Mouse (Mus musculus) embryonic facial prominence, embryonic 15.5 days (tissue): ENCODE measurements around the gene Gm12394. TPM values are rescaled to one million over a fixed set of nuclear protein-coding genes. Genes with fewer than 3 reads are reported as not detected.
A peak's percentile ranks its signal among the peaks of the same experiment; 100 is the strongest.
"Not testable (repeated sequence)": the region's sequence is repeated elsewhere in the genome, so short reads cannot be mapped to it uniquely, and the experiment has no call there.

ENCODE experiments used
- ATAC-seq: fragments of 200-750 bp; cut with Nextera tagmentation; 2 replicates; pipeline ENCODE4 v1.8.0; 2017; ENCODE audit warnings: low read depth, moderate TSS enrichment; ENCODE audit not compliant: insufficient number of reproducible peaks, low FRiP score, low TSS enrichment
- H3K27ac ChIP-seq: fragments of 300-500 bp; sonication (generic); replicated peaks from 2 replicates; pipeline ENCODE4 v1.5.1; 2015; ENCODE audit warnings: mild to moderate bottlenecking, inconsistent platforms
- H3K27me3 ChIP-seq: fragments of 300-500 bp; sonication (generic); 2 replicates; pipeline ENCODE4 v1.6.1; 2015; ENCODE audit warnings: inconsistent platforms
- H3K36me3 ChIP-seq: fragments of 300-500 bp; sonication (generic); 2 replicates; pipeline ENCODE4 v1.6.1; 2015; ENCODE audit warnings: mild to moderate bottlenecking, inconsistent platforms
- H3K4me1 ChIP-seq: fragments of 300-500 bp; sonication (generic); 2 replicates; pipeline ENCODE4 v1.6.1; 2015; ENCODE audit warnings: inconsistent platforms
- H3K4me2 ChIP-seq: fragments of 300-500 bp; sonication (generic); replicated peaks from 2 replicates; pipeline ENCODE4 v1.6.1; 2015; ENCODE audit warnings: mild to moderate bottlenecking, inconsistent platforms
- H3K4me3 ChIP-seq: fragments of 300-500 bp; sonication (generic); replicated peaks from 2 replicates; pipeline ENCODE4 v1.5.1; 2015; ENCODE audit warnings: mild to moderate bottlenecking, inconsistent platforms
- H3K9ac ChIP-seq: fragments of 300-500 bp; sonication (generic); 2 replicates; pipeline ENCODE4 v1.6.1; 2015; ENCODE audit warnings: inconsistent platforms
- H3K9me3 ChIP-seq: fragments of 300-500 bp; sonication (generic); replicated peaks from 2 replicates; pipeline ENCODE4 v1.6.1; 2016; ENCODE audit warnings: inconsistent platforms
- WGBS: fragments of 180-500 bp; shearing (Covaris S2); methylation state at CpG from one replicate; pipeline ENCODE4 v1.1.7; 2015; 5-methylcytosine and 5-hydroxymethylcytosine counted together
- polyA plus RNA-seq: library from polyadenylated mRNA; unstranded; fragments of >200 nt; fragmentation: Nextera tagmentation; extraction: Ambion mirVana; gene quantifications from 2 replicates; pipeline ENCODE4 v1.2.1, GENCODE M21; 2015

Gene Gm12394
- polyA plus RNA-seq, 1 experiment from 2014 or later: 0.11 TPM

GRCm38 (mm10) chr4:42879829-42880676, 23.5 kb upstream of the Gm12394 start:
- H3K27me3 ChIP-seq: no peaks in the 10 kb centered on the region
- no peak overlapping the region for H3K9ac ChIP-seq
- H3K27ac ChIP-seq: no peak overlapping the region
- no peak overlapping the region for H3K4me2 ChIP-seq
- no peaks in the 10 kb centered on the region for H3K9me3 ChIP-seq
- no peak for ATAC-seq
- H3K4me1 ChIP-seq: no peaks in the 10 kb centered on the region
- 79% methylated on average over 16 of the region's 16 CpGs for WGBS
- no peak overlapping the region for H3K4me3 ChIP-seq
- no peaks in the 10 kb centered on the region for H3K36me3 ChIP-seq

DNA sequence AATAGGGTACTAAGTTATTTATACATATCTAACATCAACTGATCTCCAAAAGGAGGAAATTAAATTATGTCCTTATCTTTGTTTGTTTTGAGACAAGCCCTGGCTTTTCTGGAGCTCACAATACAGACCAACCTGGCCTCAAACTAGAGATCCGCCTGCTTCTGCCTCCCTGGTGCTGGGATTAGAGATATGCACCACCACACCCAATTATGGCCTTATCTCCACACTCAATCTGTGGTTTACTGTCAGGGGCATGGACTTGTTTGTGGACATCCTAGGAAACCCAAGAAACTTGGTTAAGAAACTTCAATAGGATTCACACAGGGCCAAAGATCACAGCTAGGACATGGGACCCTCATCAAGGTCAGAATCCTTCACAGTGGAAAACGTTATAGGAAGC, 21.1 kb upstream of the Gm12394 start:
- WGBS: 66% methylated on average over 2 of the region's 2 CpGs
- Histone ChIP-seq H3K27me3 (no peaks in the 10 kb centered on the region), H3K36me3 (no peaks in the 10 kb centered on the region), H3K9me3 (no peaks in the 10 kb centered on the region), H3K4me2 (no peak overlapping the region), H3K9ac (no peak overlapping the region), H3K27ac (no peak overlapping the region), H3K4me3 (no peak overlapping the region), H3K4me1 (no peaks in the 10 kb centered on the region)
- ATAC-seq: no peak

DNA sequence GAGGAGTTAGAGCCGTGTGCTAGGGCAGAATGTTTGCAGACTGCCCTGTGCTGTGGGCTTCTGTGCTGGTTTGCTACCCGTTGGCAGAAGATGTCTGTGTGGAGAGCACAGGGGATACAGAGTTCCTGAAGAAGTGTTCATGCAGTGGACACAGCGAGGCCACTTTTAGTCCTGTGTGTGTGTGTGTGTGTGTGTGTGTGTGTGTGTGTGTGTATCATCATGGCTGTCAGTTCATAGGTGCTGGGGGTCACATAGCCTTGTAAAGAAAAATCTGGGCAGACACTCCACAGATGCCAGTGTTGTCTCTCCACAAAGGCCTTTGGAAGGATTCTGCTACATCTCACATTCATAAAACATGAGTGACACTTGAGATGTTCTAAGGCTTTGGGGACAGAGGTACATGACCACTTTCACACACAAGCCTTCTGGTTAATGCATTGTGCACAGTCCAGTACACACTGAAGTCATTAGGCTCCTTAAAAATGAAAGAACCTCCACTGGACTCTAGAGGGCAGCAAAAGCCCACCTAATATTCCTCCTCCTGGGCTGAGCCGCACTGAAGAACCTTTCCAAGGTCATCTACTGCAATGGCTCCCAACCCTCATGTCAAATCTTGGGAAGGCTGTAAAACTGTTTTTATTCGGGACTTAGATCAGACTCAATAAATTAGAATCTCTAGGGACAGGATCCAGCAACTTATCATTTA, 20.2 kb upstream of the Gm12394 start:
- no peak overlapping the region for H3K4me3 ChIP-seq
- H3K9me3 ChIP-seq: no peaks in the 10 kb centered on the region
- peak; percentile 69; the same call in 1 of the 2 replicates for ATAC-seq
- no peaks in the 10 kb centered on the region for H3K27me3 ChIP-seq
- WGBS: 32% methylated on average over 5 of the region's 5 CpGs
- H3K9ac ChIP-seq: no peak overlapping the region
- no peak overlapping the region for H3K27ac ChIP-seq
- no peaks in the 10 kb centered on the region for H3K36me3 ChIP-seq
- H3K4me2 ChIP-seq: no peak overlapping the region
- H3K4me1 ChIP-seq: no peaks in the 10 kb centered on the region

DNA sequence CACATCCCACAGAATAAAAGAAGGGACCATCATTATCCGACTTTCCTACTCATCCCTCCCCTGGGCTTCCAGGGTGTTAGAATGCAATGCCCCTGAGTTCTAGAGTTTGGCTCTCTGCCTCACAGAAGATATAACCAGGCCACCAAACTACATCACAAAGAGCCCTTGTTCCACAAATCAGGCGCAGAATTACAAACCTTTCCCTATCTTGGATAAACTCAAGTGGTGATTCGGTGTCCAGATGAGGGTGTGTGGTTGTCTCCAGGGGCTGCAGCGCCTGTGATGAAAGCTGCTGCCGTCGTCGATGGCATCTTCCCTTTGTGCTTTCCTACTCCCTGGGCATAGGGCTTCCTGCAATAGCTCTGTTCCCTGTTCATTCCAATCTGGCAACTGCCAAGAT, 17.6 kb upstream of the Gm12394 start, which contains the start of gene Fam205c:
Fam205c (minus strand) TSS at position 101 of the 400 bp plus-strand sequence.
- Histone ChIP-seq H3K27ac (no peak within 1 kb of the TSS), H3K4me2 (no peak within 1 kb of the TSS)
- 75% methylated on average over 7 of the region's 7 CpGs for WGBS

GRCm38 (mm10) chr4:42872746-42873435, 16.3 kb upstream of the Gm12394 start:
- no peaks in the 10 kb centered on the region for H3K36me3 ChIP-seq
- WGBS: 83% methylated on average over 16 of the region's 16 CpGs

More for the DNA sequence above, 17.6 kb upstream of the Gm12394 start, which contains the start of gene Fam205c:
- no peak within 1 kb of the TSS for H3K9ac ChIP-seq
- H3K27me3 ChIP-seq: no peaks in the 10 kb centered on the region
- no peak within 1 kb of the TSS for H3K4me3 ChIP-seq
- no peak for ATAC-seq
- H3K4me1 ChIP-seq: no peaks in the 10 kb centered on the region
- H3K9me3 ChIP-seq: no peaks in the 10 kb centered on the region
- no peaks in the 10 kb centered on the region for H3K36me3 ChIP-seq

DNA sequence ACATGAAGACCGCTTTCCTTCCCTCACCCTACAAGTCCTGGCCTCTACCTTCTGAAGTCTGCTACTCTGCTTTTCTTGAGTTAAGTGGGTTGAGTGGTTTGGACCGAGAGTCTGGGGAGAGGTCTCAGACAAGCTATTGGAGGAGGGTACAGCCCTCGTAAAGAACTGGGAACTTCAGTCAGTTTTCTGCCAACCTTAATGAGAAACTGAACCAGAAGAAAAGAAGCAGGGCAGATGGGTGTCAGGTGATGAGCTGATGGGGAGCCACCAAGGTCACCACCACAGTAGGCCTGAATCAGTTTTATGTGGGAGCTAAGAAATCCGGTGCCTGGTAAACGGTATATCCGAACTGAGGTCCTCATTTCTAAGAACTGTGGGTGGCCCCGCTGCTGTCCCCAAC, 15.6 kb upstream of the Gm12394 start:
- Histone ChIP-seq H3K9ac (no peak overlapping the region), H3K27ac (no peak overlapping the region), H3K36me3 (no peaks in the 10 kb centered on the region), H3K4me1 (no peaks in the 10 kb centered on the region), H3K27me3 (no peaks in the 10 kb centered on the region), H3K9me3 (no peaks in the 10 kb centered on the region), H3K4me2 (no peak overlapping the region), H3K4me3 (no peak overlapping the region)
- no peak for ATAC-seq
- WGBS: 90% methylated on average over 7 of the region's 7 CpGs

More at GRCm38 (mm10) chr4:42872746-42873435, 16.3 kb upstream of the Gm12394 start:
- no peaks in the 10 kb centered on the region for H3K27me3 ChIP-seq
- no peak overlapping the region for H3K4me3 ChIP-seq
- H3K4me2 ChIP-seq: no peak overlapping the region
- no peaks in the 10 kb centered on the region for H3K9me3 ChIP-seq
- H3K4me1 ChIP-seq: no peaks in the 10 kb centered on the region
- no peak overlapping the region for H3K9ac ChIP-seq
- no peak for ATAC-seq
- H3K27ac ChIP-seq: no peak overlapping the region

DNA sequence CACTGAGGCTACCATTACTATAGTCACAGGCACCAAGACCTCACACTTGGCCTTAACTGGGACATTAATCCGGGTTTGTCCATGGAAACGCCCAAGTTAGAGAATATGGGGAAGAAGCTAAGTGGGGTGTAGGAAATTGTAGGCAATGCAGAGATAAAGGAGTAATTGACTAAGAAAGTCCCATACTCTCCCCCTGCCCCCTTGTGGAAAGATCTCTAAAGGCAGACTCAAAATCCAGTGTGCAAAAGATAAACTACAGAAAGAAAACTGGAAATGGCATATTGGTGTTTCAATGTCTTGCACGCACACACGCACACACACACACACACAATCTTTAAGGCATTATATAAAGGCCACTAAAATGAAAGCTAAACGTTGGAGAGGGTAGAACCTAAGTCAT, 14.2 kb upstream of the Gm12394 start:
- 70% methylated on average over 5 of the region's 5 CpGs for WGBS
- ATAC-seq: no peak
- H3K4me2 ChIP-seq: no peak overlapping the region

DNA sequence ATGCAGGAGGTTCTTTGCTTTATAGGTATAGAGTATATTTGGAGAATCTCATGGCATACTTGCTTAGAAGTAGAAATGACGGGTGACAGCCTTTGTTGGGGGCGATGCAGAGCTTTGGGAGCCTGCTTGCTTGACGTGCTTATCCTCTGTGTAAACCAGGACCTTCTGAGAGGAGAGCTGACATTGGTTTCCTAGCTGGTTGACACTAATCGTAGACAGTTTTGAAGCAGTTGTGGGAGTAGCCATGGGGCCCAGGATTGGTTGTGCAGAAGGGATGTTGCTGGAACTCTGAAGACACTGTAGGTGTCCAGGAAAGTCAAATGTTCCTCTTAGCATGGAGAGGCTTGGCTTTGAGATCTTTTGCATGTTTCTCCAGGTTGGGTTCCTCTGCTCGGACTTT, 11.6 kb upstream of the Gm12394 start:
- Histone ChIP-seq H3K27me3 (no peaks in the 10 kb centered on the region), H3K4me1 (no peaks in the 10 kb centered on the region), H3K36me3 (no peaks in the 10 kb centered on the region), H3K9ac (no peak overlapping the region), H3K4me2 (no peak overlapping the region), H3K27ac (no peak overlapping the region), H3K9me3 (no peaks in the 10 kb centered on the region), H3K4me3 (no peak overlapping the region)
- no peak for ATAC-seq
- 80% methylated on average over 5 of the region's 5 CpGs for WGBS

More for the DNA sequence above, 14.2 kb upstream of the Gm12394 start:
- Histone ChIP-seq H3K4me1 (no peaks in the 10 kb centered on the region), H3K4me3 (no peak overlapping the region), H3K27ac (no peak overlapping the region), H3K36me3 (no peaks in the 10 kb centered on the region), H3K9me3 (no peaks in the 10 kb centered on the region), H3K9ac (no peak overlapping the region), H3K27me3 (no peaks in the 10 kb centered on the region)

GRCm38 (mm10) chr4:42867390-42867789, 10.8 kb upstream of the Gm12394 start:
- no peak for ATAC-seq
- H3K27me3 ChIP-seq: no peaks in the 10 kb centered on the region
- no peak overlapping the region for H3K27ac ChIP-seq
- H3K36me3 ChIP-seq: no peaks in the 10 kb centered on the region
- H3K9ac ChIP-seq: no peak overlapping the region
- no peaks in the 10 kb centered on the region for H3K4me1 ChIP-seq
- H3K9me3 ChIP-seq: no peaks in the 10 kb centered on the region
- H3K4me3 ChIP-seq: no peak overlapping the region
- 58% methylated on average over 3 of the region's 3 CpGs for WGBS
- H3K4me2 ChIP-seq: no peak overlapping the region

GRCm38 (mm10) chr4:42863487-42863886, 6.9 kb upstream of the Gm12394 start:
- WGBS: 78% methylated on average over 5 of the region's 5 CpGs
- not testable (repeated sequence) for H3K4me1 ChIP-seq

GRCm38 (mm10) chr4:42860483-42860882, 3.9 kb upstream of the Gm12394 start:
- WGBS: 81% methylated on average over 9 of the region's 9 CpGs
- not testable (repeated sequence) for H3K27me3 ChIP-seq

More at GRCm38 (mm10) chr4:42863487-42863886, 6.9 kb upstream of the Gm12394 start:
- H3K9ac ChIP-seq, H3K4me2 ChIP-seq, H3K4me3 ChIP-seq, H3K9me3 ChIP-seq, H3K27me3 ChIP-seq, H3K27ac ChIP-seq, H3K36me3 ChIP-seq, ATAC-seq: not testable (repeated sequence)

More at GRCm38 (mm10) chr4:42860483-42860882, 3.9 kb upstream of the Gm12394 start:
- H3K4me1 ChIP-seq, H3K27ac ChIP-seq, H3K9ac ChIP-seq, H3K4me3 ChIP-seq, H3K9me3 ChIP-seq, H3K36me3 ChIP-seq, ATAC-seq, H3K4me2 ChIP-seq: not testable (repeated sequence)
